Mouse (Mus musculus): ENCODE results near the gene Pi4ka. TPM values are rescaled to one million over a fixed set of nuclear protein-coding genes. Genes with fewer than 3 reads are reported as not detected.

The Pi4ka gene
- polyA plus RNA-seq, 1 experiment from 2014 or later: 29.4 TPM

GRCm38 (mm10) chr16:17303521-17304245 lies 102.4 kb downstream of the Pi4ka start:
- H3K4me3 ChIP-seq (replicated peaks): no peak overlapping the region
- H3K27ac ChIP-seq (replicated peaks): no peak overlapping the region
- no peaks in the 10 kb centered on the region for H3K4me1 ChIP-seq
- WGBS: 82% methylated on average over 5 of the region's 5 CpGs
- no peak overlapping the region for H3K9ac ChIP-seq
- peaks cover 69% of the 10 kb centered on the region for H3K36me3 ChIP-seq
- no peaks in the 10 kb centered on the region for H3K27me3 ChIP-seq
- no peaks in the 10 kb centered on the region for H3K9me3 ChIP-seq (replicated peaks)
- ATAC-seq (ENCODE audit: insufficient number of reproducible peaks, low FRiP score, low TSS enrichment, low read depth): no peak
- H3K4me2 ChIP-seq (replicated peaks): no peak overlapping the region

- no peak overlapping the region for H3K4me2 ChIP-seq (replicated peaks)
- ATAC-seq (ENCODE audit: insufficient number of reproducible peaks, low FRiP score, low TSS enrichment, low read depth): no peak
- no peak overlapping the region for H3K9ac ChIP-seq
- no peaks in the 10 kb centered on the region for H3K4me1 ChIP-seq
- no peaks in the 10 kb centered on the region for H3K9me3 ChIP-seq (replicated peaks)
- peaks cover 78% of the 10 kb centered on the region for H3K36me3 ChIP-seq
- H3K27me3 ChIP-seq: no peaks in the 10 kb centered on the region
- no peak overlapping the region for H3K4me3 ChIP-seq (replicated peaks)
- H3K27ac ChIP-seq (replicated peaks): no peak overlapping the region
- 90% methylated on average over 3 of the region's 3 CpGs for WGBS
Observed at GRCm38 (mm10) chr16:17300818-17301217, 105.3 kb downstream of the Pi4ka start.

DNA sequence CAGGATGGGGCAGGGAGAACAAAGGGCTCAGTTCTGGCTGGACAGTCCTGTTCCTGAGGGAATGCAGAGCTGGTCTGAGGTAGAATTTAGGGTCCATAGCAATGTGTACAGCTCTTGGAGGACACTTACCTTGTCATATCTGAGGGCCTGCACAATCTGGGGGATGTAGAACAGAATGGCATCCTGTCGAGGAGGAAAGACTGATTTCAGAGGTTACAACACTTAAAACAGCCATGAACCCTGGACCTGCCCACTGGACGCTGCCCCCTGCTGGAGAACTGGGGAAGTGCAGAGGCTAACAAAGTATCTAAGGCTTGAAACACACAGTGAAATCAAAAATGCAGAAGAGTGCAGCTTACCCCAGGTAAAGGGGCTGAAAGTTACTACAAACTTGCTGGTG lies 113.4 kb downstream of the Pi4ka start:
- H3K9me3 ChIP-seq (replicated peaks): no peaks in the 10 kb centered on the region
- H3K36me3 ChIP-seq: peaks cover 67% of the 10 kb centered on the region
- no peaks in the 10 kb centered on the region for H3K27me3 ChIP-seq
- no peak overlapping the region for H3K27ac ChIP-seq (replicated peaks)
- WGBS: 0% methylated on average over 2 of the region's 2 CpGs
- no peak overlapping the region for H3K4me2 ChIP-seq (replicated peaks)
- ATAC-seq (ENCODE audit: insufficient number of reproducible peaks, low FRiP score, low TSS enrichment, low read depth): no peak
- no peaks in the 10 kb centered on the region for H3K4me1 ChIP-seq
- no peak overlapping the region for H3K9ac ChIP-seq
- no peak overlapping the region for H3K4me3 ChIP-seq (replicated peaks)

DNA sequence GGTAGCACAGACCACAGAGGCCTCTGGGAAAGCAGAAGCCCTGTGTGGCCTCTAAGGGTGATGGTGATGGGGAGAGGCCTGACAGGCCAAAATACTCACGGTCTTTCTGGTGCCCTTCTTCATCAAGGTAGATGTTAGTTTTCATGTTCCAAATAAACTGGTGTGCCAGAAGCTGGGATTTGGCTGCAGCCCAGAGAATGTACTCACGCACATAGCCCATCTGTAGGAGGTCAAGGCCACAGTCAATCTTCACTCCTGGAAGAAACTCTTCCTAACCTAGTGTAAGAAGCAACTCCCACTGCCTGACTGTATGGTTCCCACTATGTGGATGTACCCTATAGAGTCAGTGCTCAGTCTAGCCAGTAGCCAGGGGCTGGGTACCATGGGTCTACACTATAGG lies 115.1 kb downstream of the Pi4ka start:
- Histone ChIP-seq H3K9ac (no peak overlapping the region), H3K36me3 (peaks cover 60% of the 10 kb centered on the region), H3K4me3 (replicated peaks) (no peak overlapping the region), H3K9me3 (replicated peaks) (no peaks in the 10 kb centered on the region), H3K27me3 (no peaks in the 10 kb centered on the region), H3K27ac (replicated peaks) (no peak overlapping the region), H3K4me1 (no peaks in the 10 kb centered on the region), H3K4me2 (replicated peaks) (no peak overlapping the region)
- 90% methylated on average over 2 of the region's 2 CpGs for WGBS
- ATAC-seq (ENCODE audit: insufficient number of reproducible peaks, low FRiP score, low TSS enrichment, low read depth): no peak

DNA sequence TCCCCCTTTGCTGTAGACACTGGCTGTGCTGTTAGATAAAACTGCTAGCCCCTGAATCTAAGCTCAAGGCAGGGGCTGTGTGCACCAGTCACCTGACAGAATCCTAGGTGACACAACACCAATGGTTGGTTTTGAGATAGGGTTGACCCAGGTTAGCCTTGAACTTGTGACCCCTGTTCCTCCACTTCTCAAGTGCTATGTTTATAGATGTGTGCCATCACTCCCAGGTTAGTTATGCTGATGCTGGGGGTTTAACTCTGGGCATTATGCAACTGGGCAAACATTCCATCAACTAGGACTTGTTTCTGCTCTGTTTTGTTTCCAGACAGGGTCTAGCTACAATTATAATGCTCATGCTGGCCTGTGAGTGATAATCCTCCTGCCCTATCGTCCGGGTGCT lies 119.0 kb downstream of the Pi4ka start:
- Histone ChIP-seq H3K4me3 (replicated peaks) (no peak overlapping the region), H3K36me3 (peaks cover 66% of the 10 kb centered on the region), H3K4me2 (replicated peaks) (no peak overlapping the region), H3K4me1 (no peaks in the 10 kb centered on the region), H3K27me3 (no peaks in the 10 kb centered on the region), H3K9me3 (replicated peaks) (no peaks in the 10 kb centered on the region), H3K27ac (replicated peaks) (no peak overlapping the region), H3K9ac (no peak overlapping the region)
- no peak for ATAC-seq (ENCODE audit: insufficient number of reproducible peaks, low FRiP score, low TSS enrichment, low read depth)
- WGBS: 80% methylated on average over 2 of the region's 2 CpGs

DNA sequence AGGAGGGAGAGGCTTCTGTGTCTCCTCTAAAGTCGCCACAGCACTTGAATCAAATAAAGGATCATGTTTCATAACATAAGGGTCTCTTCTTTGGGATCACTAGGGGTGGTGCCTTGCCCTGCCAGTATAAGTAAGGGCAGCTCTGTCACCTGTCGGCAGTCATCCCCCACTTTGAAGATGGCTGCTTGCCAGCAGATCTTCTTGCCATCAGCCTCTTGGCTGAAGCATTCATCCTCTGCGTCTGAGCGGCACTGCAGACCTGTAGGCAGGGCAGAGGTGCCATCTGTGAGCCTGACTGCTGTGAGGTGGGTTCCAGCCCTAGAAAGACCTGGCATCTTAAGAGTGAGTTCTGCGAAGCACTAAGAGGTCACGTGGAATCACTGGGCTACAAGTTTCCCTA lies 123.0 kb downstream of the Pi4ka start:
- Histone ChIP-seq H3K4me2 (replicated peaks) (no peak overlapping the region), H3K9ac (no peak overlapping the region), H3K36me3 (peaks cover 77% of the 10 kb centered on the region), H3K27ac (replicated peaks) (no peak overlapping the region), H3K4me1 (peaks cover 1% of the 10 kb centered on the region; the same call in 1 of the 2 replicates), H3K4me3 (replicated peaks) (no peak overlapping the region), H3K27me3 (peaks cover 16% of the 10 kb centered on the region), H3K9me3 (replicated peaks) (no peaks in the 10 kb centered on the region)
- 74% methylated on average over 6 of the region's 6 CpGs for WGBS
- ATAC-seq (ENCODE audit: insufficient number of reproducible peaks, low FRiP score, low TSS enrichment, low read depth): no peak

DNA sequence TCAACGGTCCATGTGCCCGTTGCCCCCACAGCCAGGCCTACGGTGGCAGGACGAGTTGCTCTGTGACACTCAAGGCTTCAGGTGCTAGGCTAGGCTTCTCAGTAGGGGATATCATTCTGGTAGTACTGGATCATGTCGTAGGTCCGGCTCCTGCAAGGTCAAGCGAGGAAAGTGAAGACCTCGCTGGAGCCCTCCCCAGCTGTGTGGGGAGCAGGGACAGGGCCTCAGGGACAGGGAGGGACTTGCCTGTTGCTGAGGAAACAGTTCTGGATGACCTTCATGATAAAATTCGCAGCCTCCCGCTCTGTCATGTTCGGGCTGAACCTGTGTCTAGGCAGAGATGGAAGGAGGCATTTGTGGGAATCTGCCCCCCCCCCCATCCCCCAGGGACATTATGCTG lies 125.6 kb downstream of the Pi4ka start:
- no peak overlapping the region for H3K4me2 ChIP-seq (replicated peaks)
- H3K9ac ChIP-seq: no peak overlapping the region
- H3K27ac ChIP-seq (replicated peaks): no peak overlapping the region
- peaks cover 25% of the 10 kb centered on the region for H3K4me1 ChIP-seq
- no peaks in the 10 kb centered on the region for H3K9me3 ChIP-seq (replicated peaks)
- WGBS: 84% methylated on average over 11 of the region's 11 CpGs
- ATAC-seq (ENCODE audit: insufficient number of reproducible peaks, low FRiP score, low TSS enrichment, low read depth): no peak
- no peak overlapping the region for H3K4me3 ChIP-seq (replicated peaks)
- peaks cover 34% of the 10 kb centered on the region for H3K27me3 ChIP-seq
- H3K36me3 ChIP-seq: peaks cover 62% of the 10 kb centered on the region

DNA sequence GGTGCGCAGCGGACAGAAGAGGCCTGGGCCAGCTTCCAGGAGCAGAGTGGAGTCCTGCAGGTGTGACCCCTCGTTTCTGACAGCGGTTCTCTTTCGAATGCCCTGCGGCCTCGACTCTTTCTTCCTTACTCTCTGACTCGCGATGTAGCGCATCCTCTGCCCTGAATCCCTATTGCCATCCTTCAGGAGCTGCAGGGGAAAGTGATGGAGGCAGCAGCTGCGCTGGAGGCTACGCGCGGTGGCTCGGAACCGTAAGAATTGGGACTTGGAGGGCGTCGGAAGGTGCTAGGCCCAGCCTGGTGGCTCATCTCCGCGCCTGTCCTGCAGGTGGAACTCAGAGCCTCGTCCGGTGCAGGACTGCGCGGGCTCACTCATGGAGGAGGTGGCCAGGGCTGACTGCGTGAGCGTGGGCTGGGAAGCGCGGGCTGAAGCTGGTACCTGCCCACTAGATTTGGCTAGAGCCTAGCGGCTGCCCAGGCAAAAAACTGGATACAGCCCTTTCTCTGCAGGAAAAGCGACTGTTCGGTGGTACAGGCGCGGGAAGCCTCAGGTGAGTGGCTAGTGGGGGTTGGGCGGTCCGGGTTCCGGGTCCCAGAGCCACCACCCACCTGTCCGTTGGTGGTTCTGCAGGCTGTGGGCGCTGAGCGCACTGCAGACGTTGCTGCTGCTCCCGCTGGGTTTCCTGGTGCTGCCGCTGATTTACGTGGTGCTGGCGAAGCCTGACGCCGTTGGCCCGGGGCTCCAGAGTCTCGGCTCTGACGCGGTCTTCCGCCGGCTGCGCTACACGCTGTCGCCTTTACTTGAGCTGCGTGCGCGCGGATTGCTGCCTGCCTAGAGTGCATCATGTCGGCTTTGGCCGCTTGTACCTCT lies 128.5 kb downstream of the Pi4ka start:
- WGBS: 4% methylated on average over 61 of the region's 61 CpGs
- no peak for ATAC-seq (ENCODE audit: insufficient number of reproducible peaks, low FRiP score, low TSS enrichment, low read depth)

DNA sequence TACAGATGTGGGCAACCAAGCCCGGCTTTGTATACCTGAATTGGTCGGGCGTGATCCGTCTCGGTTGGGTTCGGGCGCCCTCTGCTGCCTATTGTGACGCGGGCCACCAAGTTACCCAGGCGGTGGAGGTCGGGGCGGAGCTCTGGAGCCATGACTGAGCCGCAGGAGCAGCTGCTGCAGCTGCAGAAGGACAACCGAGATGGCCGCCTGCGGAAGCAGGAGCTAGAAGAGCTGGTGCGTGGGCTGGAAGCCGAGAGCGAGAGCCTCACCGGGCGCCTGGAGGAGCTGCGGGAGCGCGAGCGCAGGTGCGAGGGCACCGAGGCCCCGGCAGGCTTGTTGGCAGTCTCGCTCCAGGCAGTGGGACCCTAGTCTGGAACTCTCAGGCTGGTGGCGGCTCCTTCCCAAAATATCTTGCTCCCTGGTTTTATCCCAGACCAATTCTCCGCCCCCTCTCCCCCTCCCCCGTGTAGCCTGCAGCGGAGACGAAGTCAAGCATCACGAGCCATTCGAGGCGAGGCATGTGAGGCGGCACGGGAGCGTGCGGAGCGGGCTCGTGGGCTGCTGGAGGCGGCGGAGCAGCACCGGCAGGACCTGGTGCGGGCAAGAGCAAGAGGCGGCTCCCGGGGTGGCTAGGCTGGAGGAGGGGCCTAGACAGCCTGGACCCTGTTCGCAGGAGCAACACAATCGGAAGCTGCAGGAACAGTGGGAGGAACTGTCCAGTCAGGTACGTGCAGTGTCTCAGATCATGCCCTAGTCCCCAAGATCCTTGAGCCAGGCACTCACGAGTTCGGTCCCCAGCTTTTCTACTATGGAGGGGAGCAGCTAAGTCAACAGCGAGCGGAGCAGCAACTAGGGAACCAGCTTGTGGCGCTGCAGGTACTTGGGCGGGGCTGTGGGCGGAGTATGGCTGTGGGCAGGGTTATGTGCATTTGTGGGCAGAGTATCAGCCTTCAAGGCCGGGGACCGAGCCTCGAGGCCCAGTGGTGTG lies 129.7 kb downstream of the Pi4ka start:
- Histone ChIP-seq H3K36me3 (peaks cover 22% of the 10 kb centered on the region; the same call in 1 of the 2 replicates), H3K4me3 (replicated peaks) (peak overlapping the region; percentile 65), H3K9me3 (replicated peaks) (no peaks in the 10 kb centered on the region), H3K27ac (replicated peaks) (peak overlapping the region; percentile 77), H3K27me3 (peaks cover 34% of the 10 kb centered on the region), H3K9ac (peak overlapping the region; percentile 44; the same call in 1 of the 2 replicates), H3K4me2 (replicated peaks) (peak overlapping the region; percentile 98), H3K4me1 (peaks cover 25% of the 10 kb centered on the region)
- WGBS: under 1% methylated on average over 60 of the region's 62 CpGs
- ATAC-seq (ENCODE audit: insufficient number of reproducible peaks, low FRiP score, low TSS enrichment, low read depth): peak; percentile 86

More for the DNA sequence above, 128.5 kb downstream of the Pi4ka start:
- Histone ChIP-seq H3K9ac (no peak overlapping the region), H3K4me2 (replicated peaks) (peak overlapping the region; percentile 98), H3K4me1 (peaks cover 25% of the 10 kb centered on the region), H3K4me3 (replicated peaks) (peak overlapping the region; percentile 65), H3K27me3 (peaks cover 34% of the 10 kb centered on the region), H3K9me3 (replicated peaks) (no peaks in the 10 kb centered on the region), H3K27ac (replicated peaks) (no peak overlapping the region), H3K36me3 (peaks cover 34% of the 10 kb centered on the region)

DNA sequence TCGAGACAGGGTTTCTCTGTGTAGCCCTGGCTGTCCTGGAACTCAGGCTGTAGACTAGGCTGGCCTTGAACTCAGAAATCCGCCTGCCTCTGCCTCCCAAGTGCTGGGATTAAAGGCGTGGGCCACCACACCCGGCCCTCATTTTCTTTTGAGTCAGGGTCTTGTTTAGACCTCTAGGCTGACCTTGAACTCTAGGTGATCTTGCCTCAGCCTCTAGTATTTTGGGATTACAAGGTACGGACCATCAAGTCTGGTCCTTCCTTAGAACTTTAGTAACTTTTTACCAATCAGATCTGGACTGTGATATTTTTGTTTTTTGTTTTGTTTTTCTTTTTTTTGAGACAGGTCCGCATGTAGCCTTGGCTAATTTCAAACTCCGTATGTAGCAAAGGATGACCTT lies 130.4 kb downstream of the Pi4ka start, which contains the start of gene Tmem191c:
TSS of gene Tmem191c (plus strand) at position 357 of the 400 bp plus-strand sequence.
- peak within 1 kb of the TSS; percentile 98 for H3K4me2 ChIP-seq (replicated peaks)
- peaks cover 15% of the 10 kb centered on the region; the same call in 1 of the 2 replicates for H3K36me3 ChIP-seq
- H3K4me1 ChIP-seq: peaks cover 25% of the 10 kb centered on the region
- peak within 1 kb of the TSS; percentile 65 for H3K4me3 ChIP-seq (replicated peaks)
- ATAC-seq (ENCODE audit: insufficient number of reproducible peaks, low FRiP score, low TSS enrichment, low read depth): no peak
- 60% methylated on average over 7 of the region's 7 CpGs for WGBS
- H3K27me3 ChIP-seq: peaks cover 34% of the 10 kb centered on the region
- peak within 1 kb of the TSS; percentile 77 for H3K27ac ChIP-seq (replicated peaks)
- H3K9ac ChIP-seq: peak within 1 kb of the TSS; percentile 44; the same call in 1 of the 2 replicates
- no peaks in the 10 kb centered on the region for H3K9me3 ChIP-seq (replicated peaks)
